Mouse (Mus musculus) T-helper 1 cell (primary cell): ENCODE measurements around the gene Ybx3.

Experiments
- in situ Hi-C: fragments of 300-600 bp; cut with MboI, MseI; formaldehyde crosslinking; loops from one replicate; pipeline ENCODE4 v1.15.1; 2025; ENCODE audit warnings: high pct_unique_total_duplicates

The Ybx3 gene

GRCm38 (mm10) chr6:131388040-131389021, at the start of gene Ybx3:
TSS of gene Ybx3 (minus strand) at chr6:131388476.
- in situ Hi-C loops: no loop called here

DNA sequence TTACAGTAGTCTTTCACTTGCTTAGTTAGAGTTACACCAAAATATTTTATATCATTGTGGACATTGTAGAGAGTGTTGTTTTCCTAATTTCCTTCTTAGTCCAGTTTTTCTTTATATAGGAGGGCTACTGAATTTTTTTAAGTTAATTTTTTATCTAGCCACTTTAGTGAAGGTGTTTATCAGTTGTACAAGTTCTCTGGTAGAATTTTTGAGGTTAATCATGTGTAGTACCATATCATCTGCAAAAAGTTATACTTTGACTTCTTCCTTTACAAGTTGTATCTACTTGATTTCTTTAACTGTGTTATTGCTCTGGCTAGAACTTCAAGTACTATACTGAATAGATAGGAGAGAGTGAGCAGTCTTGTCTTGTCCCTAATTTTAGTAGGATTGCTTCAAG, 48.4 kb upstream of the Ybx3 start:
- in situ Hi-C loops: no loop called here

GRCm38 (mm10) chr6:131434088-131434487, 45.8 kb upstream of the Ybx3 start:
- in situ Hi-C loops: no loop called here

DNA sequence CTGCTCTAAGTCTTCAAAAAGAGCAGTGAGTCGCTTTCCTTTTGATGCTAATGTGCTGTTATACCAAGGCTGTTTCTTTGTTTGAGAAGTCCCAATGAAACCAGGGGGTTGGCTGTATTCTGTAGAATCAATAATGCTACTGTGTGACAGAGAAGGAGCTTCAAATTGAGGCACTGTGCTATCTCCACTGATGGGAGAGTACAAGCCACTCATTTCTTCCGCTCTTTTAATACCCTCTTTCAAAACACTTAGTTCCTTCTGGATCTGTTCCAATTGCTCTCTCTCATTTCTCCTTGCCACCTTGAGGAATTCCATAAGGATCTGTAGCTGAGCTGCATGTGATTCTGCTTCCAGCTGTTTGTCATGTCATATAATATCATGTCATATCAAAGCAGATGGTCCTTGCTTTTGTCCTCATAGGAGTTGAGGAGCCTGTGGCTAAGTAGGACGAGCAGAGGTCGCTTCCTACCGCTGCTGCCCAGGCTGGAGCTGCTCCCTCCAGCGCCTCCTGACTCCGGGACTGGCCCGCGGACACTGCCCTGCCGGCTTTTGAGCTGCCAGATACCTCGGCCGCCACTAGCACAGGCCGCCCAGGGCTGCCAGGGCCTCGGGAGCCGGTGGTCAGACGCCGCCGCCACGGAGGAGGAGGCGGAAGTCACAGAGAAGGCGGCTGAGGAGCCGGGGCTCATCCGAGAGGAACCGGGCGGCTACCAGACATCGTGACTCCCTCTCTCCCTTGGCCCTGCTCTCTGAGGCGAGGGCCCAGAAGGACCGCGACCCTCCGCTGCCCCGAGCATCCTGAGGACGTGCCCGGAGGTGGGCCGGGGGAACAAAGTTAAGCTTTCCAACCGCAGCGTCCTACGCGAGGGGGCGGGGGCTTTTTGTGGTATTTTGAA, 45.1 kb upstream of the Ybx3 start:
- in situ Hi-C loops: no loop called here

GRCm38 (mm10) chr6:131421572-131421971, 33.3 kb upstream of the Ybx3 start:
- in situ Hi-C loops: no loop called here

GRCm38 (mm10) chr6:131419614-131420013, 31.3 kb upstream of the Ybx3 start:
- in situ Hi-C loops: no loop called here

- in situ Hi-C loops: no loop called here
Measured at GRCm38 (mm10) chr6:131418770-131419169, 30.5 kb upstream of the Ybx3 start.

GRCm38 (mm10) chr6:131411116-131411843, 23.0 kb upstream of the Ybx3 start:
- in situ Hi-C loops: no loop called here

- in situ Hi-C loops: no loop called here
Measured at GRCm38 (mm10) chr6:131406957-131407356, 18.7 kb upstream of the Ybx3 start.

GRCm38 (mm10) chr6:131405896-131406295, 17.6 kb upstream of the Ybx3 start:
- in situ Hi-C loops: no loop called here

GRCm38 (mm10) chr6:131405174-131405573, 16.9 kb upstream of the Ybx3 start:
- in situ Hi-C loops: no loop called here

DNA sequence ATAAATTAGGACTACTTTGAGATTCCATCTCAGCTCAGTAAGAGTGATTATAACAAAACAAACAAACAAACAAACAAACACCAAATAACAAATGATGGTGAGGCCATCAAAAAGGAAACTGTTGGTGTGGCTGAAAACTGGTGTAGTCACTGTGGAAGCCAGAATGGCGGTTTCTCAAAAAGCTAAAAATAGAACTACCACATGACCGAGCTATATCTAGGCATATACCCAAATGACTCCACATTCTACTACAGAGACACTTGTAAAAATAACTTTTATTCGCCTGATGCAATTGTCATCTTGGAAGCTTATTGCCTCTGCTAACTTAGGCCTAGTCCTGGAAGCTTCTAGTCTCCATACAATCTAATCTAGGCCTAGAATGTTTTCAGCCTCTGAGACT, 16.0 kb upstream of the Ybx3 start:
- in situ Hi-C loops: no loop called here

GRCm38 (mm10) chr6:131403036-131403435, 14.8 kb upstream of the Ybx3 start:
- in situ Hi-C loops: no loop called here

DNA sequence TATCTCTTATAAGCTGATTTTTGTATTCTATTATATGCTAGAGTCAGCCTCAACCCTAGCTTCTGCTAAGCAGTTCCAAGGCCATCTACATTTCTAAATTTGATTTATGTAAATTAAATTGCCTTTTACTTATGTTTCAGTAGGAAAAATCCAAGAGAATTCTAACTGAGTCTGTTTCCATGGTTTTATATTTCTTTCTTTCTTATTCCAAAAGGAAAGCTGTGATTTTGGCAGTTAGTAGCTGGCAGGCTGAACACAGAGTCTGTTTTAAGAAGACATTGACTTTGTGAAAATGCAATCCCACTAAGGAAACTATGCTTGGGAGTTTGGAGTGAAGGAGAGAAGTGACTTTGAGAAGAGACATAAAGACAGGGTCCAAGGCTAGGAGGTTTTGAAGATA, 14.3 kb upstream of the Ybx3 start:
- in situ Hi-C loops: no loop called here

- in situ Hi-C loops: no loop called here
Measured at GRCm38 (mm10) chr6:131401259-131401658, 13.0 kb upstream of the Ybx3 start.

GRCm38 (mm10) chr6:131396650-131397049, 8.4 kb upstream of the Ybx3 start:
- in situ Hi-C loops: no loop called here

DNA sequence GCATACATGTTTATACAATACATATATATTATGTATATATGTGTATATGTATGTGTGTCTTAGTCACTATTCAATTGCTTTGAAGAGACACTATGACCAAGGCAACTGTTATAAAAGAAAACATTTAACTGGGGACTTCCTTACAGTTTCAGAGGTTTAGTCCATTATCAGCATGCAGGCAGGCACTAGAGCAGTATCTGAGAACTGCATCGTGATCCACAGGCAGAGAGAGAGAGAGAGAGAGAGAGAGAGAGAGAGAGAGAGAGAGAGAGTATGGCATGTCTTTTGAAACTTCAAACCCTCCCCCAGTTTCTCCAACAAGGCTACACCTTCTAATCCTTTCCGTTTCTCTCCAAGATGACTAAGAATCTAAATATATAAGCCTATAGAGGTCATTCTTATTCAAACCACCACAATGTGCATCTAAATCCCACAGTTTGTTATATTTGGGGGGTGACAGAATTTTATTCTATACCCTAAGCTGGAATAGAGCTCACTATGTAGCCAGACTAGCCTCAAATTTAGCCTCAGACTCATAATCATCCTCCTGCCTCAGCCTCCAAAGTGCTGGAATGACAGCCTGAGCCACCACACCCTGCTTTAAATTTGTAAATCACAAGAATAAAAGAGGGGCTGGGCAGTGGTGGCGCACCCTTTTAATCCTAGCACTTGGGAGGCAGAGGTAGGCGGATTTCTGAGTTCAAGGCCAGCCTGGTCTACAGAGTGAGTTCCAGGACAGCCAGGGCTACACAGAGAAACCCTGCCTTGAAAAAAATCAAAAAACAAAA, 5.8 kb upstream of the Ybx3 start:
- in situ Hi-C loops: no loop called here

DNA sequence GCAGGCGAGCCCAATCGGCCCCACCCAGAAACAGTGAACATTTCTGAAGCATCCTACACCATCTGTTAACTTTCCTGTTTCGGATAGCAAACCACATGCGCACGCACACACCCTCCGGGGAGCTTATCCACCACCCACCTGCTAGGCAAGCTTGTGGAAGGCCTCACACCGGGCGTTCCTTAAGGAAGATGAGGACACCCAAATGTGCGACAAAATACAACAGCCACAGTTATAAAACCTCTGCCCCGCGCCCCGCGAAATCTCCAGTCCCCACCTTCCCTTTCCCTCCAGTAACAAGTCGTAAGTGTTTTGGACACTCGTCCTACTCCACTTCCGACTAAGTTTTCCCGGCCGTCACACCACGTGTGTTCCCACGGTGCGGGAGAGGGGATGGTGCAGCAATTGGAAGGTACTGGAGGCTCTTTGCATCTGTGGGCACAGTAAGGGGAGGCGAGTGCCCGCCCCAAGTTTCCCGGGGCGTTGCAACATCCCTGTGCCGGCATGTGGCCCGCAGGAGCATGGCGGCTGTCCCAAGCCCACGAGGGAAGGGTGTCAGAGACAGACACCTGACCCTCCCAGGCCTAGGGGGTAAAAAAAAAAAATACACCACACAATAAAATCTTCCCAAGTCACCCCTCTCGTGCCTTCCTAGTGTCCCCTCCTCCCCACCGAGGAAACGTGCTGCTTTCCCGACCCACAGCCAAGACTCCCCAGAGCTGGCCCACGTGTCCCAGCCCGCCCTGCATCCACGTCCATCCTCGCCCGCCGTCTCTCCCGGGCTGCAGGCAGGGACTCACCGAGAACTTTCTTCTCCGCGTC, 846 bp downstream of the Ybx3 start:
- in situ Hi-C loops: no loop called here

DNA sequence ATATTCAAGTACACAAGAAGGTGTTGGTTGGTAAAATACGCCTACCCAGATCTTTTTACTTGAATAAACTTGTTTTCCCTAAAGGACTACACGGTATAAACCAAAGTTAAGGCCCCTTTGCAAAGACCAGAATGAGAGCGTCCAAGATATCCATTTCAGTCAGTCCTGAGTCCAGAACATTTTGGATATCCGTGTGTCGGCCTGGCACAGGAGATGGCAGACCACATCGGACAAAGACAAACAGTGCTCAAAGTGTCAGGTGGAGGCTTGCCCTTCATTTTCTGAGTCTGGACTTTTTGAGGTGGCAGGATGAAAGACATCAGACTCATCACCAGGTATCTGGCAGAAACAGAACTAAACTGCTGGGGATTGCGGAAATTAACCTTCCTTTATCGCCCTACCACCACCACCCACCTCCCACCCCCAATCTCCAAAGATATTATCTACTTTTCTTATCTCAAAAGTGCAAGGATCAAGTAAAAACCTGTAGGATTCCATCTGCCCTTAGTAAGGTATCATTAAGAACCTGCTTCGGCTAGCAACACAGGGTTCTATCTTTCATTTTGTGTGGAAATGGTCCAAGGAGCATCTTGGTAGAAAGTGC, 1.8 kb downstream of the Ybx3 start:
- in situ Hi-C loops: no loop called here

DNA sequence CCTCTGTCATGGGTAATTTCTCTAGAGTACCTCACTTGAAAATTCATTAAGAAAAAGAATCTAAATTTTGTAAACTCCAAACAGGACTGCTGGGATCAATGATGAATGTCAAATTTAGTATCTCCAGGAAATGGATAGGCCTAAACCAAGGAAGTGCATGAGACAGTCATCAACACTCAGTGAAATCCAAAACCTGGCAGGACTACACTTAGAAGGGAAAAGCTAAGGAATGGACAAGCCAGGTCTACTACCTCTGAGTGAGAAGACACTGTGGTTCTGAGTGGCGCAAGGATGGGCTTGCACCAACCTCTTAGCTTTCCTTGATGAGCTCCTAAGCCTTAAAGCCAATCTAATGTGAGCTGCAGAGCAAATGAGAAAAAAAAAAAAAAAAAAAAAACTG, 2.8 kb downstream of the Ybx3 start:
- in situ Hi-C loops: no loop called here
